Mouse (Mus musculus): ENCODE results near the gene Arid4a. TPM values are rescaled to one million over a fixed set of nuclear protein-coding genes. Genes with fewer than 3 reads are reported as not detected.

Gene Arid4a
- polyA plus RNA-seq, 1 experiment from 2014 or later = 24.8 TPM

GRCm38 (mm10) chr12:70984855-70985550 is 30.8 kb upstream of the Arid4a start:
- H3K27me3 ChIP-seq (replicated peaks) = no peaks in the 10 kb centered on the region
- ATAC-seq (ENCODE audit: extremely low read depth, insufficient number of reproducible peaks, low FRiP score, low TSS enrichment) = no peak
- H3K36me3 ChIP-seq = peaks cover 92% of the 10 kb centered on the region
- 87% methylated on average over 7 of the region's 7 CpGs for WGBS
- H3K4me3 ChIP-seq = no peak overlapping the region
- no peak overlapping the region for H3K27ac ChIP-seq (replicated peaks)
- no peak overlapping the region for H3K4me2 ChIP-seq
- H3K9me3 ChIP-seq = no peaks in the 10 kb centered on the region
- H3K9ac ChIP-seq = no peak overlapping the region
- H3K4me1 ChIP-seq = 0 out of 2 replicates have a peak, but pooled peaks cover 8% of the 10 kb centered on the region

DNA sequence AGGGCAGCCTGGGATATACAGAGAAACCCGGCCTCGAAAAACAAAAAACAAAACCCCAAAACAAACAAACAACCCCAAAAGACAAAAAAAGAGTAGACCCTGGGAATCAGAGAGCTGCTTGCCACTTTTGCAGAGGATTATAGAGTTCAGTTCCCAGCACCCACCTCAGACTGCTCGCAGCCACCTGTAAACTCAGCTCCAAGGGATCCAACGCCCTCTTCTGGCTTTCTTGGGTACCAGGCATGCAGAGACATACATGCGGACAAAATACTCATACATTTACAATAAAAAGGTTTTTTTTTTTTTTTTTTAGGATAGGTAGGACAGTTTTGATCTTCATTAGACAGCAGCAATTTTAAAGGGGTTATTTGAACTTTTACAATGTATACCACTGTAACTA is 18.6 kb upstream of the Arid4a start:
- Histone ChIP-seq H3K4me1 (peaks cover 18% of the 10 kb centered on the region), H3K9me3 (no peaks in the 10 kb centered on the region), H3K27ac (replicated peaks) (no peak overlapping the region), H3K9ac (no peak overlapping the region), H3K36me3 (peaks cover 68% of the 10 kb centered on the region), H3K4me3 (no peak overlapping the region), H3K4me2 (no peak overlapping the region), H3K27me3 (replicated peaks) (no peaks in the 10 kb centered on the region)
- ATAC-seq (ENCODE audit: extremely low read depth, insufficient number of reproducible peaks, low FRiP score, low TSS enrichment) = no peak
- 85% methylated on average over 5 of the region's 5 CpGs for WGBS

DNA sequence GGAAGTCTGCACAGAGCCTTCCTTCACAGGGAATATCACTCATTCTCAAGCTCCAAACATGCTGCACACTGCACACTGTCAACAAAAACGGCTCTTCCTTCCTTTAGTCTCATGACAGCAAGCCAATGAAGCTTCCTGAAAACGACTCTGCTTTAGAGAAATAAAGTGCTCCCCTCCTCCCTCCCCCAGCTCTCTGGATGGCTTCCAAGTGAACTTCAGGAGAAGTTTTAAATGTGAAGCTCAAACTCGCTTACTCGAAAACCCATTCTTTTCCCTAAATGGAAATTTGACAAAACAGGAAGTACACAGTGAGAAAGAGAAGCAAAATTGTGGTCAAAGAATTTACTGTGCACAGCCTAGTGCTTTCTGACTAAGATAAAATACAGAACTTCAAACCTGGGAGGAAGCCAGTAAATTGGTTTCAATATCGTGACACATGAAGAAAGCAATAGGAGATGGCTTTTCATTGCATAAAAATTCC is 16.3 kb upstream of the Arid4a start:
- Histone ChIP-seq H3K4me3 (no peak overlapping the region), H3K9ac (no peak overlapping the region), H3K4me2 (peak overlapping the region; percentile 33; the same call in 1 of the 2 replicates), H3K4me1 (peaks cover 18% of the 10 kb centered on the region), H3K27me3 (replicated peaks) (no peaks in the 10 kb centered on the region), H3K36me3 (peaks cover 65% of the 10 kb centered on the region), H3K9me3 (no peaks in the 10 kb centered on the region), H3K27ac (replicated peaks) (peak overlapping the region; percentile 75)
- 37% methylated on average over 5 of the region's 5 CpGs for WGBS
- no peak for ATAC-seq (ENCODE audit: extremely low read depth, insufficient number of reproducible peaks, low FRiP score, low TSS enrichment)

- H3K4me1 ChIP-seq = peaks cover 25% of the 10 kb centered on the region
- no peak overlapping the region for H3K4me2 ChIP-seq
- H3K9ac ChIP-seq = no peak overlapping the region
- H3K4me3 ChIP-seq = no peak overlapping the region
- H3K27ac ChIP-seq (replicated peaks) = no peak overlapping the region
- peaks cover 65% of the 10 kb centered on the region for H3K36me3 ChIP-seq
- no peak for ATAC-seq (ENCODE audit: extremely low read depth, insufficient number of reproducible peaks, low FRiP score, low TSS enrichment)
- WGBS = 93% methylated on average over 1 of the region's 1 CpGs
- no peaks in the 10 kb centered on the region for H3K9me3 ChIP-seq
- no peaks in the 10 kb centered on the region for H3K27me3 ChIP-seq (replicated peaks)
Observed at GRCm38 (mm10) chr12:71000344-71000743, 15.4 kb upstream of the Arid4a start.

DNA sequence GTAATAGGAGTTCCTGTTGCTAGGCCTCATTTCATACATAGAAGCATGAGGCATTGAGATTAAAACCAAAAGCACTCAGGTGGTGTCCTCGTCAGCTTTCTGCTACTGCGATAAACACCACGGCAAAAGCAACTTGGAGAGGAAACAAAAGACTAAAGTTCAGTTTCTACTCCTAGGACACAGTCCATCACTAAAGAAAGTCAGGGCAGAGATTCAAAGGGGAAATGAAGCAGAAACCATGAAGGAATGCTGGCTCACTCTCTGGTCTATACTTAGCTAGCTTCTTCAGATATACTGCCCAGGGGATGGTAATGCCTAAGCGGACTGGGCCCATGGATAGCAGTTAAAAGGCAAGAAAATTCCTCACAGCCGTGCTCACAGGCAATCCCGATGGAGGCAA is 14.3 kb upstream of the Arid4a start:
- Histone ChIP-seq H3K4me1 (peaks cover 36% of the 10 kb centered on the region), H3K27ac (replicated peaks) (no peak overlapping the region; the same call in 1 of the 2 replicates), H3K4me2 (no peak overlapping the region), H3K36me3 (peaks cover 65% of the 10 kb centered on the region), H3K27me3 (replicated peaks) (no peaks in the 10 kb centered on the region), H3K9ac (no peak overlapping the region), H3K4me3 (no peak overlapping the region), H3K9me3 (no peaks in the 10 kb centered on the region)
- WGBS = 81% methylated on average over 6 of the region's 6 CpGs
- ATAC-seq (ENCODE audit: extremely low read depth, insufficient number of reproducible peaks, low FRiP score, low TSS enrichment) = no peak

- no peak for ATAC-seq (ENCODE audit: extremely low read depth, insufficient number of reproducible peaks, low FRiP score, low TSS enrichment)
- 88% methylated on average over 5 of the region's 6 CpGs for WGBS
- H3K27me3 ChIP-seq (replicated peaks) = no peaks in the 10 kb centered on the region
Observed at GRCm38 (mm10) chr12:71003760-71004426, 11.9 kb upstream of the Arid4a start.

DNA sequence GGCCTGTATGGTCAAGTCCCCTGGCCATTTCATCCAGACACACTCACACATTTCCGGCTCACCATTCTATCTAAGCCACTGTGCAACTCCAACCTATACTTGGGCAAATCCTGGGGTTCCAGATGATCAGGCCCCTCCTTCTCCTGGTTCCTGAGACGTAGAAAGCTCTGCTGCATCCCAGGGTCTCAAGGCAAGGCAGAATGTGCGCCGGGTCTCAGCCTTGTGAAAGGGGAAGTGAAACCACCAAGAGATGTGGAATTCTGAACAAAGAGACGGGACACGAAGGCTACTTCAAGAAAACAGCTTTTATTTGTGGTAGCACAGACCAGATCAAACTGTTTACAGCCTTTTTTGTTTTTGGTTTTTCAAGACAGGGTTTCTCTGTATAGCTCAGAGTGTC is 9.6 kb upstream of the Arid4a start:
- 95% methylated on average over 6 of the region's 6 CpGs for WGBS
- Histone ChIP-seq H3K4me2 (no peak overlapping the region), H3K4me1 (peaks cover 39% of the 10 kb centered on the region), H3K27ac (replicated peaks) (no peak overlapping the region), H3K36me3 (peaks cover 83% of the 10 kb centered on the region), H3K4me3 (no peak overlapping the region), H3K9me3 (no peaks in the 10 kb centered on the region), H3K9ac (no peak overlapping the region), H3K27me3 (replicated peaks) (no peaks in the 10 kb centered on the region)
- no peak for ATAC-seq (ENCODE audit: extremely low read depth, insufficient number of reproducible peaks, low FRiP score, low TSS enrichment)

More at GRCm38 (mm10) chr12:71003760-71004426, 11.9 kb upstream of the Arid4a start:
- Histone ChIP-seq H3K27ac (replicated peaks) (no peak overlapping the region), H3K36me3 (peaks cover 69% of the 10 kb centered on the region), H3K9me3 (no peaks in the 10 kb centered on the region), H3K9ac (no peak overlapping the region), H3K4me1 (peaks cover 42% of the 10 kb centered on the region), H3K4me2 (no peak overlapping the region), H3K4me3 (no peak overlapping the region)

GRCm38 (mm10) chr12:71006901-71007300 is 8.9 kb upstream of the Arid4a start:
- peaks cover 39% of the 10 kb centered on the region for H3K4me1 ChIP-seq
- no peak overlapping the region for H3K4me2 ChIP-seq
- no peak overlapping the region for H3K27ac ChIP-seq (replicated peaks)
- no peaks in the 10 kb centered on the region for H3K9me3 ChIP-seq
- 58% methylated on average over 7 of the region's 7 CpGs for WGBS
- ATAC-seq (ENCODE audit: extremely low read depth, insufficient number of reproducible peaks, low FRiP score, low TSS enrichment) = no peak
- no peak overlapping the region for H3K9ac ChIP-seq
- no peaks in the 10 kb centered on the region for H3K27me3 ChIP-seq (replicated peaks)
- no peak overlapping the region for H3K4me3 ChIP-seq
- H3K36me3 ChIP-seq = peaks cover 78% of the 10 kb centered on the region

GRCm38 (mm10) chr12:71009769-71010168 is 6.0 kb upstream of the Arid4a start:
- no peaks in the 10 kb centered on the region for H3K27me3 ChIP-seq (replicated peaks)
- no peak overlapping the region for H3K9ac ChIP-seq
- no peak for ATAC-seq (ENCODE audit: extremely low read depth, insufficient number of reproducible peaks, low FRiP score, low TSS enrichment)
- no peak overlapping the region for H3K4me2 ChIP-seq
- H3K9me3 ChIP-seq = no peaks in the 10 kb centered on the region
- H3K4me1 ChIP-seq = peaks cover 62% of the 10 kb centered on the region
- 36% methylated on average over 4 of the region's 4 CpGs for WGBS
- no peak overlapping the region for H3K4me3 ChIP-seq
- H3K27ac ChIP-seq (replicated peaks) = peak overlapping the region; percentile 63; the same call in 1 of the 2 replicates
- H3K36me3 ChIP-seq = peaks cover 71% of the 10 kb centered on the region

GRCm38 (mm10) chr12:71014845-71015362 is 886 bp upstream of the Arid4a start:
- peak overlapping the region; percentile 98 for H3K4me3 ChIP-seq
- WGBS = under 1% methylated on average over 32 of the region's 32 CpGs
- peaks cover 30% of the 10 kb centered on the region for H3K36me3 ChIP-seq
- peaks cover 46% of the 10 kb centered on the region for H3K4me1 ChIP-seq
- H3K27me3 ChIP-seq (replicated peaks) = no peaks in the 10 kb centered on the region
- peak overlapping the region; percentile 83 for H3K4me2 ChIP-seq
- peak overlapping the region; percentile 99 for H3K27ac ChIP-seq (replicated peaks)
- ATAC-seq (ENCODE audit: extremely low read depth, insufficient number of reproducible peaks, low FRiP score, low TSS enrichment) = peak; percentile 53
- H3K9ac ChIP-seq = peak overlapping the region; percentile 92
- H3K9me3 ChIP-seq = no peaks in the 10 kb centered on the region

DNA sequence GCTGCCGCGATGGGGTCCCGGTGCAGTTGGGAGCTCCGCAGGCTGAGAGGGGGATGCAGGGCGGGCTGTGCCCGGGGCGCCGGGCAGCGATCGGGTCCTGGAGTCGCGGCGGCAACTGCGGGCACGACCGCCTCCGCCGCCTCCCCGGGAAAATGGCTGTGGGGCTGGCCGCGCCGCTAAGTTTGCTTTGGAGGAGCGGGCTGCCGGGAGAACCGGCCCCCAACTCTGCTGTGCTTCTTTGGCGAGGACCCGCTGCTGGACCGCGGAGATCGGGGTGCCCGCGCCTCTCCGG is 367 bp downstream of the Arid4a start:
- Histone ChIP-seq H3K36me3 (peaks cover 37% of the 10 kb centered on the region), H3K4me1 (peaks cover 40% of the 10 kb centered on the region), H3K27ac (replicated peaks) (peak overlapping the region; percentile 97), H3K27me3 (replicated peaks) (no peaks in the 10 kb centered on the region), H3K9ac (peak overlapping the region; percentile 96), H3K4me3 (peak overlapping the region; percentile 98), H3K9me3 (no peaks in the 10 kb centered on the region), H3K4me2 (peak overlapping the region; percentile 76)
- WGBS = under 1% methylated on average over 33 of the region's 33 CpGs
- no peak for ATAC-seq (ENCODE audit: extremely low read depth, insufficient number of reproducible peaks, low FRiP score, low TSS enrichment)
